Mouse (Mus musculus) lung, postnatal 0 days (tissue): Measurements from ENCODE around the gene Dtx3.

Experiments used
- CTCF ChIP-seq: IDR thresholded peaks from 2 replicates; pipeline ENCODE4 v1.5.1; 2016; ENCODE audit warnings: antibody characterized with exemption, mild to moderate bottlenecking
- EP300 ChIP-seq: IDR thresholded peaks from 2 replicates; pipeline ENCODE4 v1.6.1; 2016; ENCODE audit warnings: antibody characterized with exemption, mild to moderate bottlenecking, control low read depth

DNA sequence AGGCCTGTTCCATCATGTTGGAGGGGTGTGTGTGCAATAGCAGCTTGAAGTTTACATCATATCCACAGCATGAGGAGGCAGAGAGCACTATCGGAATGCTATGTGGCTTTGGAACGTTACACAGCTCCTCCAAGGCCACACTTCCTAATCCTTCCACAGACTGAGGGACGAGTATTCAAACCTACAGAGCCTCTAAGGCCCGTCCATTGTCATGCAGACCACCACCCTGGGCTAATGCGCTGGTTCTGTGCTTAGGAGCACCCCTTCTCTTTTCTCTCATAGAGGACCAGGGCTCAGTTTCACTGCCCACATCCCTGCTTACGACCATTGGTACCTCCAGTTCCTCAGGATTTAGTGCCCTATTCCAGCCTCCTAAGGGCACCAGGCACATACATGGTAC lies 29.7 kb upstream of the Dtx3 start:
- TF ChIP-seq CTCF = no peak
- no peak for TF ChIP-seq EP300
